Mouse (Mus musculus) kidney, embryonic 14.5 days (tissue): ENCODE results near the gene Cntnap5b. TPM values are rescaled to one million over a fixed set of nuclear protein-coding genes. Genes with fewer than 3 reads are reported as not detected.

Source experiments
- ATAC-seq: fragments of 200-750 bp; cut with Nextera tagmentation; 2 replicates; pipeline ENCODE4 v1.8.0; 2017; ENCODE audit warnings: moderate number of reproducible peaks, mild to moderate bottlenecking, moderate TSS enrichment, moderate library complexity; ENCODE audit not compliant: low FRiP score, low TSS enrichment
- H3K27ac ChIP-seq: fragments of 300-500 bp; sonication (generic); 2 replicates; pipeline ENCODE4 v1.5.1; 2014; ENCODE audit warnings: low read depth, mild to moderate bottlenecking, low read length, moderate library complexity, mixed read lengths
- H3K27me3 ChIP-seq: fragments of 300-500 bp; sonication (generic); 2 replicates; pipeline ENCODE4 v1.6.1; 2014; ENCODE audit warnings: mild to moderate bottlenecking, low read length; ENCODE audit not compliant: control insufficient read depth, insufficient read depth
- H3K36me3 ChIP-seq: fragments of 300-500 bp; sonication (generic); 2 replicates; pipeline ENCODE4 v1.6.1; 2014; ENCODE audit warnings: low read length, mixed read lengths; ENCODE audit not compliant: control insufficient read depth, insufficient read depth
- H3K4me1 ChIP-seq: fragments of 300-500 bp; sonication (generic); 2 replicates; pipeline ENCODE4 v1.6.1; 2014; ENCODE audit warnings: low read length, mixed read lengths; ENCODE audit not compliant: control insufficient read depth, insufficient read depth
- H3K4me2 ChIP-seq: fragments of 300-500 bp; sonication (generic); replicated peaks from 2 replicates; pipeline ENCODE4 v1.6.1; 2014; ENCODE audit warnings: low read depth, mild to moderate bottlenecking, low read length
- H3K4me3 ChIP-seq: fragments of 300-500 bp; sonication (generic); 2 replicates; pipeline ENCODE4 v1.5.1; 2014; ENCODE audit warnings: mild to moderate bottlenecking, low read length
- H3K9ac ChIP-seq: fragments of 300-500 bp; sonication (generic); 2 replicates; pipeline ENCODE4 v1.6.1; 2014; ENCODE audit warnings: low read depth, mild to moderate bottlenecking, low read length, moderate library complexity
- H3K9me3 ChIP-seq: fragments of 300-500 bp; sonication (generic); 2 replicates; pipeline ENCODE4 v1.6.1; 2016; ENCODE audit warnings: low read length; ENCODE audit not compliant: control insufficient read depth
- WGBS: fragments of 180-500 bp; shearing (Covaris S2); extraction: QIAGEN DNeasy Blood & Tissue Kit; methylation state at CpG from one replicate; pipeline ENCODE4 v1.1.7; 2014; 5-methylcytosine and 5-hydroxymethylcytosine counted together
- polyA plus RNA-seq: library from polyadenylated mRNA; unstranded; fragments of >200 nt; fragmentation: Nextera tagmentation; extraction: Ambion mirVana; gene quantifications from 2 replicates; pipeline ENCODE4 v1.2.1, GENCODE M21; 2014

Gene Cntnap5b
- polyA plus RNA-seq, 1 experiment from 2014 or later, result 0.08 TPM

DNA sequence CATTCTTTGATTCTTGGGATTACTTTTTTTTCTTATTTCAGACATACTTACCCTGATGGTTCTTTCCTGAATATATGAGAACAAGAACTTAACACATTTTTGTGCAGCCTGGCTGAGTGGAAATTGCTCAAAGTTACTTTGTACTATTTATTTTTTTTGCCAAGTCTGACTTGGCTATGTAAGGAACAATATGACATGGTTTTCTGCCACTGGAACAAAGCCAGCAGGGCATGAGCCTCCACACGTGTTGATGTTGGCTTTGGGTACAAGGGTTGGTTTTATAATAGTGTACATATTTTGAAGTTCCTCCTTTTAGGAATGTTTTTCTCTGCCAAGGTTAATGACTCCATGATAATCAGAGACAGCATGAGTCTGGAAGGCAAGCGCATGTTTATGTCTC lies 331.8 kb downstream of the Cntnap5b start:
- ATAC-seq, result no peak
- H3K27ac ChIP-seq, result no peak overlapping the region
- WGBS, result 77% methylated on average over 2 of the region's 2 CpGs
- no peaks in the 10 kb centered on the region for H3K9me3 ChIP-seq
- no peaks in the 10 kb centered on the region for H3K36me3 ChIP-seq
- no peak overlapping the region for H3K4me3 ChIP-seq
- H3K4me1 ChIP-seq, result no peaks in the 10 kb centered on the region
- H3K9ac ChIP-seq, result no peak overlapping the region
- H3K27me3 ChIP-seq, result no peaks in the 10 kb centered on the region
- no peak overlapping the region for H3K4me2 ChIP-seq

DNA sequence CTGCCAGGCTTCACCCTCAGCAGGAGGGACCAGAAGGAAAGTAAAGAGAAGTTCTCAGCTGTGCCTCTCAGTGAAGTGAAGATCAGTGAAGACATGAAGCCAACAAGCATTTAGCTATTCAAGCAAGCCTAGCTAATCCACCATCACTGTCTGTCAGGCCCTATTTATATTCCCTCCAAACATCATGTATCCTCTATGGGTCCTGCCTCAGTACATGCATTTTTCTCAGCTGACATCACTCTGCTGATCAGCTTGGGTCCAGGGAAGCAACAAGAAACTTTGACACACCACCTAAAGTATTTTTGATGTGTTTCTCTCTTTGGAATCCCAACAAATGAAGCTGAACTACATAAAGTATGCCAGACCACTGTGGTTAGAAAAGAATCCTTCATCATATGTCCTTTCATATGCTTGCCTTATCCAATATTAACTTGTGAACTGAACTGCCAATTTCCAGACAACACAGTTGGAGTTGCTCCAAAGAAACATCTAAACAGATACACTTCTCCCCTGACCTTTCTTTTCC lies 349.9 kb downstream of the Cntnap5b start:
- Histone ChIP-seq H3K36me3 (no peaks in the 10 kb centered on the region), H3K4me3 (no peak overlapping the region), H3K4me1 (no peaks in the 10 kb centered on the region), H3K27ac (no peak overlapping the region), H3K4me2 (no peak overlapping the region), H3K9ac (no peak overlapping the region), H3K9me3 (no peaks in the 10 kb centered on the region), H3K27me3 (no peaks in the 10 kb centered on the region)
- ATAC-seq, result no peak

DNA sequence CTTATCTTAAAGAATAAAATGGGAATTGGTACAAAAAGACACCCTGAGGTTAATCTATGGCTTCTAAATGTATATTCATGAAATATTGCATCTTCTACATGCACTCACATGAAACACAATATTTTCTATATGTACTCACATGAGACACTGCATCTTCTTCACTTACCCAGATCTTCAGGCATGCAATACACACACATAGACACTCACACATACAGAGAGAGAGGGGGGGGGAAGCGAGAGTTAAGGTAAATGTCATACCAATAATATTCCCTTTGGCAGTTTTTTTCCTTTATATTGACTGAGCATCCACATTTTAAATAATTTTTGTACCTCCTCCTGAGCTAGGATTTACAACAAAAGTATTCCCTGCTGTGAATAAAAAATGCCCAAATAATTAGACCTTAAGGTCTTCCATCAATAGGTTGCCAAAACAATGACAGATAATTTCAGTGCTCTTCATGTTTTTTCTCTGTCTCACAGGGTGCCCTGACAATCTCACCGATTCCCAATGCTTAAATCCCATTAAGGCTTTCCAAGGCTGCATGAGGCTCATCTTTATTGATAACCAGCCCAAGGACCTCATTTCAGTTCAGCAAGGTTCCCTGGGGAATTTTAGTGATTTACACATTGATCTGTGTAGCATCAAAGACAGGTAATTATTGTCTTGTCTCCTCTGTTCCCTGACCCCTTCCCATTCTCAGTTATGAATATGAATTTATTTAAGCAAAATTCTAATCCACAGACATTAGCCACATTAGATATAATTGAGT lies 391.2 kb downstream of the Cntnap5b start:
- Histone ChIP-seq H3K27me3 (no peaks in the 10 kb centered on the region), H3K9me3 (no peaks in the 10 kb centered on the region), H3K4me1 (no peaks in the 10 kb centered on the region), H3K4me2 (no peak overlapping the region), H3K9ac (no peak overlapping the region), H3K4me3 (no peak overlapping the region), H3K27ac (no peak overlapping the region), H3K36me3 (no peaks in the 10 kb centered on the region)
- no peak for ATAC-seq
- 88% methylated on average over 2 of the region's 2 CpGs for WGBS

DNA sequence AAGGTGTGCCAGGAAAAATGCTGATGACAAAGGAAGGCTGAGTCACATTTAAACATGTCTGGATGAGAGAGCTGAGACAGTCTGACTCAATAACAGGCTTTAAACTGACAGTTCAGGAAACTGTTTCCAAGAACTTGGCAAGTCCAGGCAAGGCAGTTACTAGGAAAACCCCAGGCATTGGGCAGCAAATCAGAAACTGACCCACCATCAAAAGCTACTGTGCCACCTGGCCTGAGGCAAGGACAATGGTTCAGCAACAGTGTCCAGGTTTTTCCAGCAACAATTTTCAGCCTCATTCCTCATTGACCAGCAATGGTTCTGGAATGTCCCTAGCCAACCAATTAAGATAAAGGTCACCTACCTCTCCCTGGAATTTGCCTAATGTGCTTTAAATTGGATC lies 399.0 kb downstream of the Cntnap5b start:
- H3K36me3 ChIP-seq, result no peaks in the 10 kb centered on the region

DNA sequence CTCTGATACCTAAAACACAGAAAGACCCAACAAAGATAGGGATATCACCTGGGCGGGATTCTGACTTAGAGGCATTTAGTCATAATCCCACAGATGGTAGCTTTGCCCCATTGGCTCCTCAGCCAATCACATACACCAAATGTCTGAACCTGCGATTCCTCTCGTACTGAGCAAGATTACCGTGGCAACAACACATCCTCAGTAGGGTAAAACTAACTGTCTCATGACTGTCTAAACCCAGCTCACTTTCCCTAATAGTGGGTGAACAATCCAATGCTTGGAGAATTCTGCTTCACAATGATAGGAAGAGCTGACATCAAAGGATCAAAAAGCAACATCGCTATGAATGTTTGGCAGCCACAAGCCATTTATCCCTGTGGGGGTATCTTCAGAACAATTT lies 407.5 kb downstream of the Cntnap5b start:
- Histone ChIP-seq H3K9me3 (no peaks in the 10 kb centered on the region), H3K4me3 (no peak overlapping the region), H3K4me1 (no peaks in the 10 kb centered on the region), H3K27ac (no peak overlapping the region), H3K36me3 (no peaks in the 10 kb centered on the region), H3K4me2 (no peak overlapping the region), H3K9ac (no peak overlapping the region), H3K27me3 (no peaks in the 10 kb centered on the region)
- peak; percentile 100 for ATAC-seq
- WGBS, result 92% methylated on average over 5 of the region's 5 CpGs

More for the DNA sequence above, 399.0 kb downstream of the Cntnap5b start:
- no peaks in the 10 kb centered on the region for H3K27me3 ChIP-seq
- H3K4me1 ChIP-seq, result no peaks in the 10 kb centered on the region
- H3K27ac ChIP-seq, result no peak overlapping the region
- ATAC-seq, result no peak
- H3K9me3 ChIP-seq, result no peaks in the 10 kb centered on the region
- H3K4me2 ChIP-seq, result no peak overlapping the region
- no peak overlapping the region for H3K9ac ChIP-seq
- H3K4me3 ChIP-seq, result no peak overlapping the region

DNA sequence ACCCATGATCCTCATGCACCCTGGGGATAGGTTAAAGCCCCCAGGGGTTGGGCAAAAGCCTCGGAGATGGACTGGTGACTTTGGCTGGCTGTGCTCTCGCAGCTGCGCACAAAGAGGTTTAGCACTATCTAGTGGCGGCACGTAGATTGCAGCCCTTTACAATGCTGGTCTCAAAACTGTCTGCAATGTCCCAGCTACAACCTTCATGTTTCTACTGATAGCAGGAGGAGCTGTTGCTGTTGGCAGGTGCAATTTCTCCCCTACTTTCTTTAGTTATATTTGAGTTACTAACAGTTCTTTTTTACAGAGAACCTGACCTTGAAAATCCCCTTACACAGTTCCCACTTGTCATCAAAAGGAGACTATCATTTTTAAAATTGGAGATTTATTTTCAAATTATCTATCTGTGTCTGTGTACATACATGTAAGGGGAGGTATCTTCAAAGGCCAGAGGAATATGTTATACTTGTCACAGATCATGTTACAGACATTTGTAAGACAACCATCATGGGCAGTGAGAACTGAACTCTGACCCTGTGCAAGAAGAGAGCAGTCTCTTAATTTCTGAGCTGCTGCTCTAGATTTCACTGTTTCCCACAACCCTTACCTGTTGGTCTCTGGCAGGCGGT lies 459.5 kb downstream of the Cntnap5b start:
- Histone ChIP-seq H3K4me2 (no peak overlapping the region), H3K36me3 (no peaks in the 10 kb centered on the region), H3K9ac (no peak overlapping the region), H3K4me3 (no peak overlapping the region), H3K27me3 (no peaks in the 10 kb centered on the region), H3K4me1 (no peaks in the 10 kb centered on the region), H3K9me3 (no peaks in the 10 kb centered on the region), H3K27ac (no peak overlapping the region)
- 11% methylated on average over 5 of the region's 6 CpGs for WGBS
- peak; percentile 81 for ATAC-seq

DNA sequence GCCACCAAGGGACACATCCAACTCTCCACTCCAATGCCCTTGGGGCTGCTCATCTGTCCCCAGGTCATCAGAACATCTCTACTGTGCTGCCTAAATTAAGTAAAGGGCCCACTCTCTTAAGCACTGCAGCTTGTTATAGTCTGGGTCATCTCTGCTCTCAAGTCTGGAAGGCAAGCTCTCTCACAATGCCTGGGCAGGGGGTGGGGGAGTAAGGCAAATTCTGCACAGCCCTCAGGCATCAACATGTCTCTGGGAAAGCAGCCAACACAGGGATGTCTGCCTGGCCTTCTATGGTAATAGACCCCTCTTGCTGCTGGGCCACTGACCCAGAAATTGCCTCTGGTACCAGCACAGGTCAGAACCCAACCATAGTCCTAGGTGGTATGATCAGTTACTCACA lies 479.4 kb downstream of the Cntnap5b start:
- no peaks in the 10 kb centered on the region for H3K36me3 ChIP-seq
- H3K9ac ChIP-seq, result no peak overlapping the region
- H3K4me1 ChIP-seq, result no peaks in the 10 kb centered on the region
- H3K27me3 ChIP-seq, result no peaks in the 10 kb centered on the region
- no peak overlapping the region for H3K4me2 ChIP-seq
- ATAC-seq, result no peak
- H3K27ac ChIP-seq, result no peak overlapping the region
- H3K9me3 ChIP-seq, result no peaks in the 10 kb centered on the region
- no peak overlapping the region for H3K4me3 ChIP-seq

DNA sequence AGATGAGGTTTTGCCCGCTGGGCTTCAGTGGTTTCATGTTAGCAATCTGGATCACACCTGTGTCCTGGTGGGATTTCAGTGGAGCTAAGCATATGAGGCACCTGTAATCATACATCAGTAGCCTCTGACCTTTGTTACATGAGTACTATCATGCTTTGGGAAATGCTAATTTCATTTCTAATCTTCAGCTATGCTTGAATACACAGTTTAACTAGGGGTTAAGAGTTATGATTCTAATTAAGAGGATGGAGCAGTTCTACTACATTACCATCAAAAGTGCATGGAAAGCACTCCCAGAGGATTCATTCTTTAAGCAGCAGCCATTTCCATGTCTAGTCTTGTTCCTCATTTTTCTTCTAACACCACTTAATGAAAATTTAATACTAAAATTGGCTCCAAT lies 538.1 kb downstream of the Cntnap5b start:
- 95% methylated on average over 1 of the region's 1 CpGs for WGBS
- H3K27ac ChIP-seq, result no peak overlapping the region
- H3K4me1 ChIP-seq, result no peaks in the 10 kb centered on the region
- no peaks in the 10 kb centered on the region for H3K36me3 ChIP-seq
- ATAC-seq, result no peak
- H3K27me3 ChIP-seq, result no peaks in the 10 kb centered on the region
- H3K9ac ChIP-seq, result no peak overlapping the region
- H3K4me3 ChIP-seq, result no peak overlapping the region
- no peaks in the 10 kb centered on the region for H3K9me3 ChIP-seq
- H3K4me2 ChIP-seq, result no peak overlapping the region

DNA sequence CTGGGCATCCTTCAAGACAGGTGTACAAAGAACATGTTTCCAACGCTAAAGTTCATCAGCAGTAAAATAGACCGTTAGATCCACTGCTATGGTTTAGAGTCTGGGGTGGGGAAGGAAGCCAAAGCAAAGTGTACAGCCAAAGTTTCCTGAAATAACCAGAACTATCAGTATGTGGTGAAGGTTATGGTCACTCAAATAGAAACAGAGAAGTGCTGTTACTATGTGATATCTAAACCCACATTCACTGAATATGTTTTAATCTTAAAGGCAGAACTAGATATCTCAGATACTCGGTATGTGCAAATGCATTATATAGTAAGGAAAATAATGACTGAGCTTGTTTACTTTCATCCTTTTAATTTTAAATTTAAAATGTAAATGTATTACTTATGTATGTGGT lies 558.5 kb downstream of the Cntnap5b start:
- no peak for ATAC-seq
- no peak overlapping the region for H3K4me3 ChIP-seq
- H3K27ac ChIP-seq, result no peak overlapping the region
- no peak overlapping the region for H3K4me2 ChIP-seq
- H3K9me3 ChIP-seq, result no peaks in the 10 kb centered on the region
- H3K4me1 ChIP-seq, result no peaks in the 10 kb centered on the region
- H3K27me3 ChIP-seq, result no peaks in the 10 kb centered on the region
- H3K36me3 ChIP-seq, result no peaks in the 10 kb centered on the region
- WGBS, result 85% methylated on average over 3 of the region's 3 CpGs
- H3K9ac ChIP-seq, result no peak overlapping the region
